In genomic region chr9:108708833-108709232, GRCm38 (mm10) we compare ENCODE assay signal across 22 mouse cellular contexts.
"Had no signal": no experiment of that assay in that cellular context is flagged by ENCODE, and none has a peak within 500 bp of the region (broad histone marks: within the 10 kb centered on the region; RNA-seq: fewer than 3 reads in every experiment).

No protein-coding gene starts in this region.

- DNase-seq: kidney, adult 18-20 months; kidney, adult 9 months; kidney, postnatal 14 days; kidney, postnatal 4 days; liver; lung, adult 18-20 months; lung, postnatal 10 days; lung, postnatal 36 days; retina, postnatal 1 day; right cerebral cortex, postnatal 25 days; thymus, postnatal 25 days had no signal

- H3K27me3 ChIP-seq: limb, embryonic 13.5 days; liver, embryonic 12.5 days; liver, embryonic 15.5 days; lung, embryonic 15.5 days; megakaryocyte, embryonic 14.5 days; midbrain, embryonic 13.5 days; neural tube, embryonic 13.5 days had no signal

- H3K4me2 ChIP-seq: limb, embryonic 13.5 days; liver, embryonic 12.5 days; liver, embryonic 15.5 days; lung, embryonic 15.5 days; midbrain, embryonic 13.5 days; neural tube, embryonic 13.5 days had no signal

- H3K4me1 ChIP-seq: liver, embryonic 15.5 days had no signal

- H3K9me3 ChIP-seq: limb, embryonic 10.5 days; limb, embryonic 13.5 days; liver, embryonic 12.5 days; liver, embryonic 15.5 days; lung, embryonic 15.5 days; midbrain, embryonic 10.5 days; midbrain, embryonic 13.5 days; neural tube, embryonic 13.5 days had no signal

- H3K4me3 ChIP-seq: limb, embryonic 10.5 days; limb, embryonic 13.5 days; liver, embryonic 12.5 days; liver, embryonic 15.5 days; lung, embryonic 15.5 days; megakaryocyte, embryonic 14.5 days; midbrain, embryonic 10.5 days; midbrain, embryonic 13.5 days; myocyte; neural tube, embryonic 13.5 days had no signal

- H3K27ac ChIP-seq: limb, embryonic 10.5 days; limb, embryonic 13.5 days; liver, embryonic 12.5 days; liver, embryonic 15.5 days; lung, embryonic 15.5 days; midbrain, embryonic 10.5 days; midbrain, embryonic 13.5 days; neural tube, embryonic 13.5 days had no signal

- H3K36me3 ChIP-seq: limb, embryonic 10.5 days; limb, embryonic 13.5 days; liver, embryonic 12.5 days; liver, embryonic 15.5 days; lung, embryonic 15.5 days; midbrain, embryonic 13.5 days; neural tube, embryonic 13.5 days had no signal

- ATAC-seq: liver, embryonic 12.5 days; midbrain, embryonic 13.5 days; midbrain, embryonic 16.5 days had no signal

- H3K9ac ChIP-seq: limb, embryonic 13.5 days; liver, embryonic 12.5 days; liver, embryonic 15.5 days; lung, embryonic 15.5 days; midbrain, embryonic 13.5 days; neural tube, embryonic 13.5 days had no signal
